Mouse (Mus musculus) cerebellum, adult 11 months (tissue): ENCODE data around the gene Alkbh1.

Source experiments
- DNase-seq: peaks from one replicate; pipeline ENCODE4 v3.0.0; 2022

Alkbh1 gene

DNA sequence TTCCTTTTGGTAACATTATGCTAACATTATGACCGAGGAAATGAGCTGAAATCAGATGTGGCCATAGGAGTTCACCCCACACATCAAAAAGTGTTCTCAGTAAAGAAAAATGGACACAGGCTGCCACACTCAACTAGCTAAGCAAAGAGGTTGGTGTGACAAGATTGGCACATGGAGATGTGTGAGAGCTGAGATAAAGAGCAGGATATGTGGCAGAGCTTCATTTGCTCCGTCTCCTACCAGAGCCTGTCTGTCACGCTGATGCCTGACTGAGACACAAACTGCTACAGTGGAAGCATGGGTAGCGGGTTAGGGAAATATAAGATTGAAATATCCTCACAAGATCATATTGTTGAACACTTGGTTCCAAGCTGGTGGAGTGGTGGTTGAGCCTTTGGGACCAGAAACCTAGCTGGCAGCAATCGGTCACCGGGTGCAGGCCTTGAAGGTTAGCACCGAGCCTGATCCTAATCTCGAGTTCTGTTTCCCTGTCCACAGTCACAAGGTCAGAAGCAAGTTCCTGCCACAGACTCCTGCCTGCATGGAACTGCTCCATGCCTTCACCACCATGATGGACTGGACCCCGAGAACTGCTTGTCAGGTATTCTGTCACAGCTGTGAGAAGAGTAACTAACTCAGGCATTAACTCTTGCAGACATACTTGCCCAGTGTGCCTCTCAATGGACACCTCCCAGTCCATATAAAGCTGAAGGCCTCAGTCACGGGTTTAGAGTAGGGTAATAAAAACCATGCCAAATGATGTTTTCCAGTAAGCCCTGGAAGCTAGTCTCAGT lies 63.0 kb downstream of the Alkbh1 start:
- DNase-seq: no peak

- DNase-seq: no peak
These were observed 64.3 kb downstream of the Alkbh1 start for GRCm38 (mm10) chr12:87379496-87379895.
